Mouse (Mus musculus): Measurements from ENCODE around the gene Parg.
"Not testable (repeated sequence)": the region's sequence is repeated elsewhere in the genome, so short reads cannot be mapped to it uniquely, and the experiment has no call there.

Gene Parg

DNA sequence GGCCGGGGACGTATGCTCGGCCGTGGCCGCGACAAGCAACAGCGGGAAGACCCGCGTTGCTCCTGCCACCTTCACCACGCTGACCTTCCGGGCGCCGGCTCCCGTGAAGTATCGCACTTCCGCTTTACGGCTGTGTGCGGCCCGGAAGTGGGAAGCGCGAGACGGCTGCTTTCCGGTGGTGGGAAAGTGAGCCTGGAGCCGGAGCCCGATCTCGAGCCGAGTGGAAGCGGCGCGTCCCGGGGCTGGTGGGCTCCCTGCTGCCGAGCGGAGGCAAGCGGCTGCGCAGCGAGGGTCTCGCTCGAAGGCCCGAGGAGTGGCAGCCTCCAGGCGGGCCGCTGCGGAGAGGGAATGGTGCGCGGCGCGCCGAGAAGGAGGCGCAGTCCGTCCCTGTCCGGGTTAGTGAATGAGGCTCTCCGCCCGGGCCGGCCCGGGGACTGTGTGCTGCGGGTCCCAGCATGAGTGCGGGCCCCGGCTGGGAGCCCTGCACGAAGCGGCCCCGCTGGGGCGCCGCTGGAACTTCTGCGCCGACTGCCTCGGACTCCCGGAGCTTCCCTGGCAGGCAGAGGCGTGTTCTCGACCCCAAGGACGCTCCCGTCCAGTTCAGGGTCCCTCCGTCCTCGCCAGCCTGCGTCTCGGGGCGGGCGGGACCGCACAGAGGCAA is at the start of gene Parg, which contains the start of gene Timm23:
TSS of gene Parg (plus strand) at position 159 of the 661 bp plus-strand sequence.
TSS of gene Timm23 (minus strand) at position 108 of the 661 bp plus-strand sequence.
- peak; percentile 74 for DNase-seq (ENCODE audit: low read depth, low spot score)

DNA sequence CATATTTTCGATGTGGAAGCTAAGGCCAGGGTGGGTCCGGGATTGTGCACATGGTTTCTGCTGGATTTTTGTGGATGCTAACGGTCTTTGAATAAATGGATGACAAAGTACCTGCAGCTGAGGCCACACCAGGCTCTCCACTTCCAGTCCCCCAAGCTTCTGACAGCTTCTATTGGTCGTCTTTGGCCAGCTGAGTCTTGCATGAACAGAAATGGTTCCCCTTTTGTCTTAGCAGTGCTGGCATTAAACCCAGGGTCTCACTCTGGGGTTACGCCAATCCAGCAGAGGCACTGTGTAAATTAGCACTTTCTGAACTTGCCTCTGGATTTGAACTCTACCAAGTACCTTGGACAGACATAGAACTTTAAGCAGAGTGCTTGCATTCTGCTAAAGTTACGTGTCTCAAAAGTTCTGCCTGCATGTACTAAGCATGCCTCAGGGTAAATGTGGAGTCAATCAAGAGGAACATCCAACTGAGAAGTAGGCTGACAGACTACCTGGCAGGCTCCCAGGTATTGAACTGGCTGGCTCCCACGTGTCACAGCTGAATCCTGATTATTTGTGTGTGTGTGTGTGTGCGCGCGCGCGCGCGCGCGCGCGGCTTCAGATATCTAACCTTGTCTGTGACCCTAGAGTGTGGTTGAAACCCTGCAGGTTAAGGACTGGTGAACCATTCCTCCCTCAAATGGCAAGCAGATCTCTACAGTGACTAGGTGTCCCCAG is 49.3 kb upstream of the Parg start:
- DNase-seq (ENCODE audit: low read depth, low spot score): no peak

DNA sequence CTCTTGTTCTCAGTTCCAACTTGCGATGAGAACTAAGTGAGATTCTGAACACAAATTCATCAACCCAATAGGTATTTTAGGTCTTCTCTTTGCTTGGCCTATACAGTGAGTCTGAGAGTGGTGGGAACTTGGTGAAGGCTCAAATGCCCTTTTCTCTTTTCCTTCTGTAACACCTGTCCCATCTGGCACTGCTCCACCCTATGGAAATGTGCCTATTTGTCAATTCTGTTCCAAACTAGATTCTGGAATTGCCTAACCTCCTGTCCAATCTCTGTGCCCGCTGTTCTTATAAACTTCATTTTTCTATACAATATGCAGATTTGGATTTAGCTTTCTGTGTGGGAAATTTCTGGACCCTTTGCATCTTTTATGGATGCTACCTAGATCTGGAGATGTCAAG is 48.6 kb upstream of the Parg start:
- no peak for DNase-seq (ENCODE audit: low read depth, low spot score)

DNA sequence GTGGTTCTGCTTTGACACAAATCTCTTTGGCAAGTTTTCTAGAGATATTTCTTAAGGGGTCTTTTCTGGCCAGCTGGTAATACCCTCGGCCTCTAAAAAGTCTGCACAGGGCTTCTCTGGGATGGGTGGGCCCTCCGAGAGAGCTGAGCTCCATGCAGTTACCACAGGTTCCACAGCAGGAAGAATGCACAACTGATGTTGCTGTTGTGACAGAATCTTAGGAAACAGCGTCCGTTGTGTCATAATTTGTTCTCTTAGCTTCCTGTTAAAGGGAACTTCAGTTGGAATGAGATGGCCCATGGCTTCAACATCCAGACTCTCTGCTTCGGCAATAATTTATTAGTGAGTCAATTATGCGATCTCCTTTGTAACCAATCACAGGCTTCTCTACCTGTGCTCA is 47.0 kb upstream of the Parg start:
- DNase-seq (ENCODE audit: low read depth, low spot score): no peak

DNA sequence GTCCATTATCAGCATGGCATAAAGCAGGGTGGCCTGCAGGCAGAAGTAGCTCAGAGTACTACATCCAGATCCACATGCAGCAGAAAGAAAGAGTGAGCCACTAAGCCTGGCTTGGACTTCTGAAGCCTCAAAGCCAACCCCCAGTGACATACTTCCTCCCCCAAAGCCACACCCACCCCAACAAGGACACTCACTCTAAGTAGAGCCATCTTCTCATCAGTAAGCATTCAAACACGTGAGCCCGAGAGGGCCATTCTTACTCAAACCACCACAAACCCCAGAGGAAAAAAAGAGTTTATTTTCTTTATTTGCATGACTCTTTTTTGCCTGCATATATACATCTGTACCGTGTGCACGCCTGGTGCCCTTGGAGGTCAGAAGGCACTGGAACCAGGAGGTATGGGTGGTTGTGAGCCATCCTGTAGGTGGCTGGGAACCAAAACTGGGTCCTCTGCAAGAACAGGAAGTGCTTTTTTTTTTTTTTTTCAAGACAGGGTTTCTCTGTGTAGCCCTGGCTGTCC is 42.5 kb upstream of the Parg start:
- no peak for DNase-seq (ENCODE audit: low read depth, low spot score)

DNA sequence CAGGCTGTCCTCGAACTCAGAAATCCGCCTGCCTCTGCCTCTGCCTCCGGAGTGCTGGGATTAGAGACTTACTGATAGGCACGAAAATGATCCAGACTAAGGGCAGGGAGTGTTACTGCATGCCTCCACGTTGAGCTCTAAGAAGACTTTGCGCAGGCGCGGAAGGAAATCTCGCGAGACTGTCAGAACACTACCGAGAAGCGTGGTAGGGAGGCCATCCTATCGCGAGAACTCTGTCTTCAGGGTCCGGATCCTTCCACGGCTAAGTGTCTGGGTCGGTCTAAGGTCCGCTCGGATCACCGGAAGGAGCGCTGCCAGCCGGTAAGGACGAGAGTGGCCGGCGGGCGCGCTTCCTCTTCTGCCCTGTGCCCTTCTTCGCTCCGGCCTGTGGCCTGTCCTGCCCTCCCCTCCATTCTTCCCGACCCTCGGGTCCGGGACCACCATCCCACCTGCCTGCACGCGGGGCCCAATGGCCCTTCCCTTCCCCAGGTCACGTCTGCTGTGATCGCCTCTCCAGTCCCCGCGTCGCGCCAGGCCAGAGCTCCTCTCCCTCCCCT is 42.0 kb upstream of the Parg start, which contains the start of gene Ncoa4:
TSS of gene Ncoa4 (plus strand) at position 176 of the 557 bp plus-strand sequence.
- DNase-seq (ENCODE audit: low read depth, low spot score): peak; percentile 98

DNA sequence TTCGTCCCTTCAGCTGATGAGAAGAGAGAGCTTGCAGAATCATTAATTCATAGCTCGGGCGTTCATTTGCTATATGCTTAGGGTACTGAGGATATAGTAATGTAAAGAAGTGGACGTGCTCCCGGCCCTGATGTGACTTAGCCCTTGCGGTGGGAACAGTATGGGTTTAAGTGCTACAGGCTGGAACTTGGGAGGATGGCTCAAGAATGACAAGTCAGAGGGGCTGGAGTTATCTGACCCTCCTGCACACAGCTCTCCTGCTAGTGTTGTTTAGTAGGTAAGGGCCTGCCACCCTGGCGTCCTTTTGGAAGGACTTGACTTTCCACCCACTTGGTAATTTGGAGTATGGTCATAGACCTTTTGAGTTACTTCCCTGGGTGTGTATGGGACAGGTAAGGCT is 41.2 kb upstream of the Parg start:
- DNase-seq (ENCODE audit: low read depth, low spot score): no peak

DNA sequence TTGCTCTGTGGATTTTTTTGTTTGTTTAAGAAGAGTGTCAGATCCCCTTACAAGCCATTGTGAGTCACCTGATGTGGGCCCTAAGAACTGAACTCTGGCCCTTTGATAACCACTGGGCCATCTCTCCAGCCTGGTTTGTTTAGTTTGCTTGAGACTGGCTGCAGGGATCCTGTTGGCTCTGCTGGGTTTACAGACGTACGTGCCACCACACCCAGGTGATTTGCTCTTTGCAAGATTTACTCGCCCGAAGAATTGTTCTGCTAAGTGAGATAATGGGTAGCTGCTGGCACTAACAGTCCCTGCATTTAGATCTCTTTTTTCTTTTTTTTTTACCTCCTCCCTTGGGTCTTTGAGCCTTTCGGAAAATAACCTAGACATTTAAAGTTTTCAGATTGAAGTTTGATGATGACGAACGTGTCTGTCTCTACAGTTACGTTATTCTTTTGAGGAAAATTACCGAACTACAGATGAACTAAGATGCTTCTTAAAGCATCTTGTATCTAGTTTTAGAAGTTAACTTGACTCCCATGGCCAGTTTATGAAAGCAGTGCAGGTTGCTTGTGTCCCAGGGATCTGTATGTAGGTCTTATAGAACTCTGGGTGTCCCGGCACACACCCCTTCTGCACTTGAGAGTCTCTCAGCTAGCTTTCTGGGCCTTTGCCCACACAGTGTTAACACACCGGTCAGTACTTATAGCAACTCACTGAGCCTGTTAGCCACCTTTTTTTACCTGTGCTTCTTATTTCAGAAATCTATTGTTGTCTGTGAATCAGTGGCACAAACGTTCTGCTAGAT is 40.5 kb upstream of the Parg start:
- no peak for DNase-seq (ENCODE audit: low read depth, low spot score)

DNA sequence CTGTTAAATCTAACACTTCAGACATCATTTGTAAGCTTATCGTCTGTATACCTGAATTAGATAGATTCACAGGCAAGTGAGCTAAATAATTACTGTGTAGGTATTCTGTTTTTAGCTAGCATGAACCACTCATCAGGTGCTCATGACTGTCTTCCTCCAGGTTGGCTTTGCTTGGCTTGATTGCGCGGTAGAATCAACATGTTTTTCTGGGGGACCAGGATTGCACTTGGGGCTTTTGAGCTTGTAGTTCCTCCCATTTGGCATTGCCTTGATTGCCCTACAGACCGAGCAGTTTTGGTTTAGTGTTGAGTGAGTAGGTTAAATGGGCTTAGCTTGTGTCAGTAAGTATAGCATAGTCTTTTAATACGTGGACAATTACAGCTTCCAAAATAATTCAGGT is 39.5 kb upstream of the Parg start:
- no peak for DNase-seq (ENCODE audit: low read depth, low spot score)

DNA sequence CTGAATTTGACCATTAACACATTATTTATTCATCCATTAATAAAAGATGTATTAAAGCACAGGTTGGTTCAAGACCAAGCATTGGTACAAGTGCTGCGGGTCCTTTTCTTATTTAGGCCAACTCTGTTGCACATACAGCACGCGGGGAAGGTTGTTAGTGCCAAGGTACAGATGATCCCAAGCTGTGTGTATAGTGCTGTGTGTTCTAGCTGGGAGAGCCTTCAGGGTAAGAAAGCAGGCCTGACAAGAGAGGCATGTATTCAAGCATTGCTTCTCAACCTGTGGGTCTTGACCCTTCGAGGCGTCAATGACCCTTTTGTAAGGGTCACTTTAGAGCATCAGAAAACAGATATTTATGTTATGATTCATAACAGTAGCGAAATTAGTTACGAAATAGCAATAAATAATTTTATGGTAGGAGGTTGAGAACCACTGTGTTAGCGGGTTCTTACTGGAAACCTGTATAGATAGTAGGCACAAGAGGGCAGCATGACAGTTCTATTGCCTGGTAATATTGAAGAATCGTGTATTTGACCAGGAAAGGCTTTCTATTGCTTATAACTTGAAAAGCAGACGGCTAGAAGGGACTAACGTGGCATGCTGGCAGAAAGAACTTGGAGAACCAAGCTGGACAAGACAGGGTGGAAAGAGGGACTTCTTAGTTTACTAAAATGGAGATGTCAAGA is 38.4 kb upstream of the Parg start:
- no peak for DNase-seq (ENCODE audit: low read depth, low spot score)

DNA sequence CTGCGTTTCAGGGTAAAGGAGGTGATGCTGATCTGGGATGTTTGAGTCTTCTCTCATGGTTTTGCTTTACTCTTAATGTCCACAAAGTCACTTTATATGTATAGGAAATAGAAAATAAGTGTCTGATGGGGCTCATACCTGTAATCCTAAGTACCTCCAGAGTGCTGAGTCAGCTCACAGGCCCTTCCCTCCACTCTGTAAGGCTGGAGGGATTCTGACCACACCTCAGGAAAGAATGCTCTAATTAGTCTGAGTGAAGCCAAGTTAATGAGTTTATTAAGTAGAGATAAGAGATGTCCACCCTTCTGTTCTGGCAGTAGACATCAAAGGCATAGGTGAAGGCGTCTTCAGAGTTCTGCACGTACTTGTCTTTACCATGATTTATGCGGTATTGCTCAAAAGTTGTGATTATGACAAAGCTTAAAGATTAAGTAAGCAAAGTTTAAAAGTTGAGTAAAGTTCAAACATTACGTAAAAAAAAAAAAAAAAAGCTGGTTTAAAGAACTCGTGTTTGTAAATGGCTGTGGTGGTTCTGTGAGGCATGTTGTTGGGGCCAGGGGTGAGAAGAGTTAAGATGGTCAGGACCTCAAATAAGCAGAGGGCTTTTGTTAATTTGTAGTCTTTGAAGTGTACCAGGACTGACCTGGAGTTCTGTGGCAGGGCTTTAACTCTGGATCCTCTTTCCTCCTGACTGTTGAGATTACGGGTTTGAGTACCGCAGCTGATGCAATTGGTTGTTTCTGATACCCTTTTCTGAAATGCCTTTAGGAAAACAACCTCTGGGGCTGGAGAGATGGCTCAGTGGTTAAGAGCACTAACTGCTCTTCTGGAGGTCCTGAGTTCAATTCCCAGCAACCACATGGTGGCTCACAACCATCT is 37.3 kb upstream of the Parg start:
- no peak for DNase-seq (ENCODE audit: low read depth, low spot score)

DNA sequence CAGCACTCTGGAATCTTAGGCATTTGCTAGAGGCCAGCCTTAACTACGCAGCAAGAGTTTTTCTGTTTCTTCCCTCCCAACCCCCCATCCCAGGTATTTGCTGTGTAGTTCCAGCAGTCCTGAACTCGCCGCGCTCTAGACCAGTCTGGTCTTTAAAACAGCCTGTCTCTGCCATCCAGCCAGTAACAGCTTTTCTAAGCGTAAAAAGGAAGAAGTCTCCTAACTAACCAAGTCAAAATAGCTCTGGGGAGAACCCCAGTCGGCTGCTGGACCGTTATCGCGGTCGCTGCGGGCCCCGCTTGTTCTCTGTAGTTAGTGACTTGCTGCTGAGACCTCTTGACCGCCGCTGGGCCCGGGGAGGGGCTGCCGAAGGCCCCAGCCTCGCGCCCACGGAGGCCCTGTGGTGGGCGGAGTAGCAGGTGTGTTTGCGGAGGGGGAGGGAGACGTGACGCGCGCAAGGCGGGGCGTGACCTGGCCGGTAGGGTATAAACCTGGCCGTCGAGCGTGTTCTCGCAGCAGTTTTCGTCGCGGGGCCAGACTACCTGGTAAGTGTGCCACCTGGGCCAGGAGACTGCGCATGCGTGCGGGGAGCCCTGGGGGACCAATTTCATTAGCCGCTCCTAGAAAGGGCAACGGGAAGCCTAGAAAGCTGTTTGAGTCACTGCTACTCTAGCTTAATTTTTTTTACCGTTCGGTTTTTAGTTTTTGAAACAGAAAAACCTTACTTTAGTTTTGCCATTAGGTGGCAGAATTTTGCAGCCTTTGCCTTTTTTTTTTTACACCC is 36.3 kb upstream of the Parg start:
- no peak for DNase-seq (ENCODE audit: low read depth, low spot score)

DNA sequence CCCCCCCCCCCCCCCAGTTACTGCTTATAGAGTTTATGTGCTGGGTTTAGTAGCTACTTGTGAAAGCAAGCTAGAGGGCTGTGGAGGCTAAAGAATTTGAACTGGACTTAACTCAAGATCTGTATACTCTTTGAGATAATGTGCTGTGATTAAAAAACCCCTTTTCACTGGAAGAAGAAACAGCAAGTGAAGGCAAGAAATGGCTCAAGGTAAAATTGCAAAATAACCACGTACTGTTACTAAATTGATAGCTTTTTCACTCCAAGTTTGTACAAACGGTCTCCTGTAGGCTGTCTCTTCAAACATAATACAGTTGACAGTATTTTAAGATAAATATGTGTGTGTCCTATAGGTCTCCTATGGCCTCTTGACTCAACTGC is 35.7 kb upstream of the Parg start:
- no peak for DNase-seq (ENCODE audit: low read depth, low spot score)

DNA sequence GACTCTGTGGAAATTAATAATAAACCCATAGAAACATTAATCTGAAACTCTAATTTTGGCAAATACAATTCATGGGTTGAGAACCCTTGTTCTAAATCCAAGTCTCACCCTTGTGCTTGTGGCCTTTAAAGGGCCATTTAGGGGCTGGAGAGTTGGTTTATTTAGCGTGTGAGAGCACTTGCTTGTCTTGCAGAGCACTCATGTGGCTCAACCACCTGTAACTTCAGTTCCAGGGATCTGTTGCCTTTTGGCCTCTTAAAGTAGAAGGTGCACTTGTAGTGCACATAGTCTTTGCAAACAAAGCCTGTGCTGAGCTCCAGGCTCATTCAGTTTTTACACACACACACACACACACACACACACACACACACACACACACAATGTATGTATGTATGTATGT is 34.9 kb upstream of the Parg start:
- no peak for DNase-seq (ENCODE audit: low read depth, low spot score)

DNA sequence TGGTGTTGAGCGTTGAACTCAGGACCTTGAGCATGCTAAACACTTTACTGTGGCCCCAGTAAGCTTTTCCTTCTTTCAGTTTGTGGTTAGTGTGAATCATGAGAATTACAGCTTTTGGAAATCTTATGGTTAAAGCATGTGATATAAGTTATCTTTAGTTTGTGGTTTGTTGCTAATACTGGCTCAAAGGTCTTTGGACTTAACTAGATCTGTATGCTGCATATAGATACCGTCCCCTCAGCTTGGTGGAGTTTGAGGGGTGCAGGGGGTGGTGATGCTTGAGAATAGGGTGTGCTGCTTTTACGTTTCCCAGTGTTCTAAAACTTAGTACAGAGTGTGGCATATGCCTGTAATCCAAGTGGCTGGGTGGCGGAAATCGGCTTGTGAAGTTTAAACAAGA is 34.4 kb upstream of the Parg start:
- no peak for DNase-seq (ENCODE audit: low read depth, low spot score)

DNA sequence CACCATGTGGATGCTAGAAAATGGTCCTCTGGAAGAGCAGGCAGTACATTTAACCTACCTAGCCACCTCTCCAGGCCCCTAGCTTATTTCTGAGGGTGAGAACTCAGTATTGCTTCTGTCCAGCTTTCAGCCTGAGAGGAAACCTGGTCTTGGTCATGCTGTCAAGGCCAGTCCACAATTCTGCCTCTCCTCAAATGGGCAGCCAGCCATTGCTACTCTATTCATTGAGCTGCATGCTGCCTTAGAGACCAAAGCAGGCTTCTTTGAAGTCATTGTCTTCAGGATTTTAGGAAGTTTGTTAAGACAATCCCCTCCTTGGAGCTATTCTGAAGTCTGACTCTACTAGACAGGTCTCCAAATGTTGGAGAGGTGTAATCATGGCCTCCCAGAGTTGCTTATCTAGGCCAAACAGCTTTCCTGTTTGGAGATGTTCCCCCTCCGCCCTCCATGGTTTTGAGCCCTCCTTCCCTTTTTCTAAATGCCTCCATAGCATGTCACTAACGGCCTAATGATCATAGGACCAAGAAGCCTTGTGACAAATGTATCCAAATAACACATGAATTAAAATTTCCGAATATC is 33.0 kb upstream of the Parg start:
- DNase-seq (ENCODE audit: low read depth, low spot score): no peak

DNA sequence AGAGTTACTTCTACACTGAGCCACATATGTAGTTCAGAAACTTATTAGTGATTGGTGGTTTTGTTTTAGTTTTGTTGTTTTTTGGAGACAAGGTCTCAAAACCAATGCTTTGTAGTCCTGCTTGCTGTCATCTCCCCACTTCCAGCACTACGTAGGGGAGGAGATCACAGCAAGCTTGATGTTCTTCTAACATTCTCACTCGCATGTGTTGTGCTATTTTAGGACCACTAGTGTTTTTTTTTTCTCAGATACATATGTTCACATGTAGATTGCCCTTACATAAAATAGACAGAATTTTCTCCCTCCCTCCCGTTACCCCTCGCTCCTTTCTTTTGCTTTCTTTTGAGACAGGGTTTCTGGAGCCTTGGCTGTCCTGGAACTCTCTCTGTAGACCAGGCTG is 31.6 kb upstream of the Parg start:
- DNase-seq (ENCODE audit: low read depth, low spot score): no peak

DNA sequence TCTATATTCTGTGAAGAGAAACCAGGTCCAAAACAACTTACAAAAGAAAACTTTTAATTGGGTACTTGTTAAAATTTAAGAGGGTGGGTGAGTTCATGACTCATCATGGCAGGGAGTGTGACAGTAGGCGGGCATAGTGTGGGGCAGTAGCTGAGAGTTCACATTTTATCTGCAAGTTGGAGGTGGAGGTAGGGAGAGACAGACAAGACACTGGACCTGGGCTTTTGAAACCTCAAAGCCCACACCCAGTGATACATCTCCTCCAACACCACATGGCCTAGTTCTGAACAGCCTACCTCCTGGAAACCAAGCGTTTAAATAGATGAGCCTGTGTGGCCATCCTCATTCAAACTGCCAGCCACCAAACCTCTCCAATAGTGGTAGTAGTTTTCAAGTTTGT is 26.4 kb upstream of the Parg start:
- DNase-seq (ENCODE audit: low read depth, low spot score): no peak

DNA sequence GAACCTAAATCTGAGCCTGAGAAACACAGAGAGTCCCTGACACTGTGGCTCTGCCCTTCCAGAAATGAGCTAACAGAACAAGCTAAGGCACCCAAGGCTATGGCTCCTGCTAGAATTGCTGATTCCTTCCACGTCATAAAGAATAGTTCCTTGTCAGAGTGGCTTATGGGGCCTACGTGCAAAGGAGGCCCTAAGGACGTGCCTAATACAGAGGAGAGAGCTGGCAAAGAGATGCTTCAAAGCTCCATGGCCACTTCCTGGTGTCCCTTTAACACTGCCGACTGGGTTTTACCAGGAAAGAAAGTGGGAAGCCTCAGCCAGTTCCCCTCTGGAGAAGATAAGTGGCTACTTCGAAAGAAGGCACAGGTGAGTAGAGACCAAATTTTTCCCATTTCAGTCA is 25.2 kb upstream of the Parg start:
- DNase-seq (ENCODE audit: low read depth, low spot score): not testable (repeated sequence)
